10 mouse cellular contexts compared by ENCODE assay signal in genomic region chr9:50593544-50593943, GRCm38 (mm10). TPM values are rescaled to one million over a fixed set of nuclear protein-coding genes. Genes with fewer than 3 reads are reported as not detected.
DNase-seq lines count a peak whose midpoint lies in the region; ATAC-seq and TF ChIP-seq lines count a peak whose summit lies in the region.
"Had no signal": no experiment of that assay in that cellular context is flagged by ENCODE, and none has a peak within 500 bp of the region (broad histone marks: within the 10 kb centered on the region; RNA-seq: fewer than 3 reads in every experiment).

No protein-coding gene starts in this region.

- H3K4me3 ChIP-seq in heart, embryonic 12.5 days = no peak overlapping the region
- no peak overlapping the region for H3K4me3 ChIP-seq in MEL (ENCODE audit: control insufficient read depth in 1 of 2, insufficient read depth in 1 of 2, low read depth in 2 of 2, low read length in 2 of 2)
- H3K4me3 ChIP-seq: embryonic facial prominence, embryonic 12.5 days had no signal

- no peak overlapping the region for H3K9ac ChIP-seq in heart, embryonic 12.5 days
- H3K9ac ChIP-seq in MEL (ENCODE audit: control insufficient read depth, low read depth, low read length, poor library complexity, severe bottlenecking) = no peak overlapping the region
- H3K9ac ChIP-seq: embryonic facial prominence, embryonic 12.5 days had no signal

- TF ChIP-seq CTCF in MEL (IDR thresholded peaks at IDR 0.05 in 2 of 3, conservative IDR thresholded peaks at IDR 0.05 in 1 of 3; ENCODE audit: control insufficient read depth in 1 of 3, insufficient read depth in 1 of 3, low read depth in 2 of 3, low read length in 3 of 3, poor library complexity in 1 of 3, severe bottlenecking in 1 of 3) = peak; percentile 55 to 77 (median 67)

- no peak for TF ChIP-seq POLR2A in MEL (IDR thresholded peaks at IDR 0.05; ENCODE audit: control insufficient read depth in 1 of 2, insufficient read depth in 1 of 2, low read depth in 1 of 2, low read length in 2 of 2, poor library complexity in 1 of 2)

- 76% methylated on average over 3 of the region's 3 CpGs for WGBS in heart, embryonic 12.5 days

- H3K27me3 ChIP-seq in heart, embryonic 12.5 days (replicated peaks) = no peaks in the 10 kb centered on the region
- H3K27me3 ChIP-seq in MEL (ENCODE audit: control insufficient read depth in 1 of 2, insufficient read depth in 2 of 2, low read length in 2 of 2) = no peaks in the 10 kb centered on the region
- H3K27me3 ChIP-seq: embryonic facial prominence, embryonic 12.5 days had no signal

- peak; percentile 34 for DNase-seq in heart, postnatal 4 days
- DNase-seq in 416B (ENCODE audit: low read depth) = peak; percentile 72
- peak; percentile 74 for DNase-seq in MEL (ENCODE audit: low read depth, low spot score)
- peak; percentile 42 to 59 for DNase-seq in natural killer cell, adult 2 months (ENCODE audit: low spot score in 2 of 2)
- no peak for DNase-seq in ovary, postnatal 14 days (ENCODE audit: low spot score)
- DNase-seq in Muller cell, postnatal 12 days (ENCODE audit: inconsistent ontology term) = no peak

- no peaks in the 10 kb centered on the region for H3K79me2 ChIP-seq in MEL (ENCODE audit: control insufficient read depth, insufficient read depth, low read length, poor library complexity)

- ATAC-seq in heart, embryonic 12.5 days (ENCODE audit: insufficient number of reproducible peaks, low FRiP score) = no peak
- ATAC-seq in granulocyte monocyte progenitor cell, adult 5-6 weeks (replicated peaks; ENCODE audit: poor library complexity, severe bottlenecking) = peak; percentile 51

- H3K36me3 ChIP-seq in heart, embryonic 12.5 days = peaks cover 37% of the 10 kb centered on the region
- peaks cover 0 to 7% of the 10 kb centered on the region in 2 experiments; a peak in 2 of 4 replicates for H3K36me3 ChIP-seq in MEL (ENCODE audit: control insufficient read depth in 1 of 2, insufficient read depth in 2 of 2, low read length in 2 of 2)

- H3K4me1 ChIP-seq in heart, embryonic 12.5 days (replicated peaks) = no peaks in the 10 kb centered on the region
- no peaks in the 10 kb centered on the region for H3K4me1 ChIP-seq in MEL (ENCODE audit: control insufficient read depth in 1 of 2, insufficient read depth in 2 of 2, low read length in 2 of 2)
- H3K4me1 ChIP-seq: embryonic facial prominence, embryonic 12.5 days had no signal

- no peak overlapping the region for H3K27ac ChIP-seq in heart, embryonic 12.5 days (ENCODE audit: poor library complexity, severe bottlenecking)
- no peak overlapping the region for H3K27ac ChIP-seq in MEL (ENCODE audit: control insufficient read depth, low read depth, low read length)
- H3K27ac ChIP-seq: embryonic facial prominence, embryonic 12.5 days had no signal

- TF ChIP-seq RAD21 in MEL (IDR thresholded peaks at IDR 0.05; ENCODE audit: low read depth, low read length) = peak; percentile 68

- no peaks in the 10 kb centered on the region for H3K9me3 ChIP-seq in heart, embryonic 12.5 days (replicated peaks)
- no peaks in the 10 kb centered on the region for H3K9me3 ChIP-seq in MEL (replicated peaks; ENCODE audit: insufficient read depth, low read length)
- H3K9me3 ChIP-seq: embryonic facial prominence, embryonic 12.5 days had no signal

- no peak overlapping the region for H3K4me2 ChIP-seq in heart, embryonic 12.5 days
- H3K4me2 ChIP-seq: embryonic facial prominence, embryonic 12.5 days had no signal

- no peak for TF ChIP-seq EP300 in MEL (IDR thresholded peaks at IDR 0.05; ENCODE audit: low read depth in 1 of 2, low read length in 2 of 2)

TF ChIP-seq in MEL, 35 proteins besides CTCF, POLR2A, EP300 and RAD21:
- TF ChIP-seq SIN3A (IDR thresholded peaks at IDR 0.05; ENCODE audit: low read length) (0 out of 2 replicates have a peak, but pooled peaks have one; percentile 15), HCFC1 (IDR thresholded peaks at IDR 0.05; ENCODE audit: low read depth, low read length) (no peak), ETS1 (IDR thresholded peaks at IDR 0.05; ENCODE audit: low read depth, low read length) (no peak), NELFE (IDR thresholded peaks at IDR 0.05; ENCODE audit: low read depth, low read length) (no peak), ZC3H11A (IDR thresholded peaks at IDR 0.05; ENCODE audit: low read depth, low read length) (peak; percentile 42), BHLHE40 (IDR thresholded peaks at IDR 0.05; ENCODE audit: borderline replicate concordance, low read depth, low read length) (0 out of 2 replicates have a peak, but pooled peaks have one; percentile 24), GABPA (IDR thresholded peaks at IDR 0.05; ENCODE audit: low read depth, low read length) (no peak), SMC3 (IDR thresholded peaks at IDR 0.05; ENCODE audit: low read depth, low read length) (peak; percentile 69), USF2 (IDR thresholded peaks at IDR 0.05; ENCODE audit: borderline replicate concordance in 1 of 2, insufficient read depth in 1 of 2, low read depth in 1 of 2, low read length in 2 of 2) (no peak)
TF ChIP-seq in MEL: peak in this region for 4.

RNA-seq across cellular contexts. Expression of gene Sdhd, which starts 10.1 kb away (rescaled TPM):
- total RNA-seq in heart, postnatal 4 days (2021) = 100 to 1,000 TPM; 664 to 695 TPM
- polyA plus RNA-seq in heart, embryonic 12.5 days (2016; fragmentation: Nextera tagmentation; extraction: Ambion mirVana) = 570 and 575 TPM in 2 replicates
- 312 and 340 TPM in 2 replicates for total RNA-seq in MEL (2012; rRNA removed)
- 100 to 1,000 TPM in 1 of 2 experiments, not detected in 1; 375 TPM for polyA plus RNA-seq in MEL (2012; ENCODE audit: insufficient read depth in 1 of 2, insufficient read length in 2 of 2, low read depth in 1 of 2, low replicate concordance in 2 of 2, missing spikeins in 1 of 2)
- 172 and 230 TPM in 2 replicates for total RNA-seq in granulocyte monocyte progenitor cell, adult 5-6 weeks (2014; fragmentation: Nextera tagmentation)
- total RNA-seq in granulocyte monocyte progenitor cell, adult 5-6 weeks (2017) = 178 and 221 TPM in 2 replicates

RNA-seq across cellular contexts. Expression of gene Timm8b, which starts 10.2 kb away (rescaled TPM):
- 100 to 1,000 TPM; 196 to 216 TPM for total RNA-seq in heart, postnatal 4 days (2021)
- 290 and 305 TPM in 2 replicates for polyA plus RNA-seq in heart, embryonic 12.5 days (2016; fragmentation: Nextera tagmentation; extraction: Ambion mirVana)
- 227 and 247 TPM in 2 replicates for total RNA-seq in MEL (2012; rRNA removed)
- 100 to 1,000 TPM in 1 of 2 experiments, not detected in 1; 129 TPM for polyA plus RNA-seq in MEL (2012; ENCODE audit: insufficient read depth in 1 of 2, insufficient read length in 2 of 2, low read depth in 1 of 2, low replicate concordance in 2 of 2, missing spikeins in 1 of 2)
- 134 and 159 TPM in 2 replicates for total RNA-seq in granulocyte monocyte progenitor cell, adult 5-6 weeks (2014; fragmentation: Nextera tagmentation)
- 238 and 258 TPM in 2 replicates for total RNA-seq in granulocyte monocyte progenitor cell, adult 5-6 weeks (2017)

RNA-seq across cellular contexts. Expression of gene Pih1d2, which starts 23.6 kb away (rescaled TPM):
- under 1 TPM; 0.59 to 0.69 TPM for total RNA-seq in heart, postnatal 4 days (2021)
- polyA plus RNA-seq in heart, embryonic 12.5 days (2016; fragmentation: Nextera tagmentation; extraction: Ambion mirVana) = 2.5 and 3.0 TPM in 2 replicates
- 4.9 and 5.3 TPM in 2 replicates for total RNA-seq in MEL (2012; rRNA removed)
- polyA plus RNA-seq in MEL (2012; ENCODE audit: insufficient read depth in 1 of 2, insufficient read length in 2 of 2, low read depth in 1 of 2, low replicate concordance in 2 of 2, missing spikeins in 1 of 2) = 1 to 10 TPM in 1 of 2 experiments, not detected in 1; 4.6 TPM
- total RNA-seq in granulocyte monocyte progenitor cell, adult 5-6 weeks (2014; fragmentation: Nextera tagmentation) = 0.41 and 1.5 TPM in 2 replicates
- 0.41 and 7.5 TPM in 2 replicates for total RNA-seq in granulocyte monocyte progenitor cell, adult 5-6 weeks (2017)

RNA-seq across cellular contexts. Expression of gene Nkapd1, which starts 23.7 kb away (rescaled TPM):
- 10 to 100 TPM; 19.0 to 20.3 TPM for total RNA-seq in heart, postnatal 4 days (2021)
- polyA plus RNA-seq in heart, embryonic 12.5 days (2016; fragmentation: Nextera tagmentation; extraction: Ambion mirVana) = 20.4 and 21.0 TPM in 2 replicates
- 8.7 and 10.4 TPM in 2 replicates for total RNA-seq in MEL (2012; rRNA removed)
- 10 to 100 TPM in 1 of 2 experiments, not detected in 1; 20.2 TPM for polyA plus RNA-seq in MEL (2012; ENCODE audit: insufficient read depth in 1 of 2, insufficient read length in 2 of 2, low read depth in 1 of 2, low replicate concordance in 2 of 2, missing spikeins in 1 of 2)
- 26.3 and 29.6 TPM in 2 replicates for total RNA-seq in granulocyte monocyte progenitor cell, adult 5-6 weeks (2014; fragmentation: Nextera tagmentation)
- total RNA-seq in granulocyte monocyte progenitor cell, adult 5-6 weeks (2017) = 36.4 and 43.9 TPM in 2 replicates

RNA-seq across cellular contexts. Expression of gene Tex12, which starts 32.4 kb away (rescaled TPM):
- not detected for total RNA-seq in heart, postnatal 4 days (2021)
- polyA plus RNA-seq in heart, embryonic 12.5 days (2016; fragmentation: Nextera tagmentation; extraction: Ambion mirVana) = 0.22 TPM in 1 of 2 replicates, not detected in the other
- total RNA-seq in MEL (2012; rRNA removed) = not detected in 2 replicates
- not detected for polyA plus RNA-seq in MEL (2012; ENCODE audit: insufficient read depth in 1 of 2, insufficient read length in 2 of 2, low read depth in 1 of 2, low replicate concordance in 2 of 2, missing spikeins in 1 of 2)
- total RNA-seq in granulocyte monocyte progenitor cell, adult 5-6 weeks (2014; fragmentation: Nextera tagmentation) = not detected in 2 replicates
- total RNA-seq in granulocyte monocyte progenitor cell, adult 5-6 weeks (2017) = not detected in 2 replicates
- polyA plus RNA-seq: embryonic facial prominence, embryonic 12.5 days; limb, embryonic 14.5 days had no signal

Comparison
In these comparisons a context has a peak if more than half of its experiments do, and no peak if none do; other contexts are left out.
1. DNase-seq: peak in heart, postnatal 4 days (single experiment), 416B (single experiment), MEL (single experiment) and natural killer cell, adult 2 months (2 of 2); none in ovary, postnatal 14 days (single experiment) and Muller cell, postnatal 12 days (single experiment).